Mouse (Mus musculus) adrenal gland, adult 2 months (tissue): ENCODE measurements at regions not wholly inside any gene's neighbourhood (a gene's known extent, or its start where the extent isn't known, plus 50 kb on each side); places are given as distances from the start of the nearest gene placed in this dataset.

Experiments
- DNase-seq: peaks from one replicate; pipeline ENCODE4 v3.0.0; 2021

DNA sequence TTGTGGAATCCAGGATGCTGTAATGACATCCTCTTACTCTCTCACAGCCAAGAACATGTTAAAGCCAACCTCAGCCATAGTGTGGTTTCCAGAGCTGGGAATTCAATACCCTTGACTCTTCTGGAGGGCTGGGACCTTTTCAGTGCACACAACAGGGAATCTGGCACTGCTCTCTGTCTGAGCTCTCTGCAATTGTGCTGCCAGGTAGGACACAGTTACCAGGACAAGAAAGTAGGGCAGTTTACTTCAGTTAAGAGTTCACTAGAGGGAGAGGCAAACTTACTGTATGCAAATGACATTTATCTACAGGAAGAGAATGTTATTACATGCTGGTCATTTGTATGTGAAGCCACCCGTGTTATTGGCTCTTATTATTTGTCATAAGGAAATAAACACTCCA is 197.6 kb downstream of the Arl4a start:
- DNase-seq, result no peak

DNA sequence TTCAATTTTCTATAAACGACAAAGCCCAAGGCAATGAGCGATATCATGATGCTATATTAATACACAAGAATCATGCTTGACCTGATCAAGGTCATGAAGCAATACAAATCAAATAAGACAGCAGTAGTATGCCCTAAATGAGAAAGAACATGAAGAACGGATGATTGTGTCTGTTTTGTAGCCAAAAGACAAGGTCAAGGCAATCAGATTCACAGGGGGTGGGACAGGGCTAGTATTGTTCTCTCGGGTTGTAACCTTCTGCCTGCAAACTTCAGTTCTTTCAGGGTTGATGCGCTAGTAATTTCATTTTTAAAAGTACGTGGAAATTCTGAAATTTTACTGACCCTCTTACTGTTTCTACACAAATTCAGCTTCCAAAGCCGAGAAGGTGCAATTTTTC is 206.7 kb downstream of the Arl4a start:
- no peak for DNase-seq

DNA sequence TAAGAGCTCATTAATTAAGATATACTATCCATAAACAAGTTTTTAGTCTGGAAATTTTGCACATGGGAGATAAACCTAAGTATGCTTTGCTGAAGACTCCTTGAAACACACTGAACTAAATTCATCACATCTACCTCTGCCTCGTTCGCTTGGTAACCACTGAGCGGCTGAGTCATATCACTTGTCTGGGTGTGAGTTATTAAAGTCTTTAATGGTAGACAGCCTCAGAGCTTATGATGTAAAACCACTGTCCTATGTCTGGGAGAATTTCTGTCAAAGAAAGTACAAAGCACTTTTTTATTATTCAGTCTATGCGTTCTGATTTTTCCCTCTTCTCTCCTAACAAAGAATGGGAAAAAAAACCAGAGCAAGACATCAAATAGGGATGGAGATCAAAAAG is 207.3 kb downstream of the Arl4a start:
- DNase-seq, result no peak

DNA sequence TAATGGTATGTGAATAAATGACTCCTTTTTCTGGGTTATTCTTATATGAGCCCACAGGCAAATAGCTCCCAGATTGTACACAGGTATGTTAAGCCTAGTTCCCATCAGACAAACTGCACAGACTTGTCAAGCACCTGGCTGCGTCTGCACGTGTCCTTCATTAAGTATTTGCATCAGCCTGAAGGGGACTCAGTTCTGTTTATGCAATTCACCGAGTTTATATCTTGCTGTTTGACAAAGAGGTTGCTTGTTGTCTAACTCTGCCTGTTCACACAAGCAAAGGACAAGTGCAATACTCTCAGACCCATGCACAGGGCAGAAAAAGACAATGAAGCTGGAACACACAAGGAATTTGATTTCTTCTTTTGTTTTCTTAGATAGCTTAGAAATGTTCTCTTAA is 215.2 kb downstream of the Arl4a start:
- DNase-seq, result no peak

DNA sequence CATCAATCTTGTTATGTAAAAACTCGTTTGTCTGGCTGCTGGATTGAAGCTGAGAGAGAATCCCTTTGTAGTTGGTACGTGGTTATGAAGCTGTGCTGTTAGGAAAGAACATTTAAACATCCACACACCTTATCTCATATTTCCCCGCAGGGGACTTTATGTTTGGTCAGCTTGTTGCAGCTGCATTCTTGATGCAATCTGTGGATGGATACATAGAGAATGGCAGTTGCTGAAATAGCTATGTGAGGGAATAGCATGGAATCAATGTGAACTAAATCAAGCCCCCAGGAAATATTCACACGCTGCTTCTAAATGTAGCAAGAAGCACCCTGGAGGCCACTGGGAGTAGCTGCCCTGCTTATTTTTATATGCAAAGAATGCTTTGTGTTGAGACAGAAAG is 236.3 kb downstream of the Arl4a start:
- DNase-seq, result no peak

DNA sequence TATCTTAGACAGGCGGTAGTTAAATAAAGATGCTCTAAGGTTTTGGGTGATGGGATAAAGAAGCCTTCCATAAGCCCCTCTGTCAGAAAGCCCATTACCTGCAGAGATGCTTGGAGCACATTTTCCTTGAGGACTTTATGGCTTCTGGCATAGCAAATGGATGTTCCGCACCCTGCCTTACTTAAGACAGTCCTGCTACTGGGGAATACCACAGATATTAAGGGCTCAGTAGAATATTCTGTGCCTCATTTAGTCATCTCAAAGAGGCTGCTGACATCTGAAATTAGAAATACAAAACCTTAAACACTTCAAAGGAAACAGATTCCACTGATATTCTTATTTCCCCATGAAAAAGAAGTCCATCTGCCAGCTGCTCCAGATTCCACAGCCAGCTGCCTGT is 240.0 kb downstream of the Arl4a start:
- DNase-seq, result no peak

DNA sequence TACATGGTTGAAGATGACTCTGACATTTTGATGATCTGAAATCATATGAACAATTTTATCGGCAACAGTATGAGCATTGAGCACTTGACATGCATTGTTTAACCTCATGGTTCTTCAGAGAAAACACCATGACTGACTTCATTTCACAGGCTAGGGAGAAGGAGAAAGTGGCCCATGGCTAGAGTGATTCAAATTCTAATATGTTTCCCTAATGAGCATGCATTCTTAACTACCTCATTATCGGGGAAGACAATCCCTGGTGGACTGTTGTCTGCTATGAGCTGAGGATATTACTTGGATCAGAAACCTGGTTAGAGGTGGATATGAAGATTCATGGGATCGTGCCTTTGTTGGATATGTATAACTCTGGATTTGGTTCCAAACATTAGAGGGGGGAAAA is 240.9 kb downstream of the Arl4a start:
- DNase-seq, result no peak

DNA sequence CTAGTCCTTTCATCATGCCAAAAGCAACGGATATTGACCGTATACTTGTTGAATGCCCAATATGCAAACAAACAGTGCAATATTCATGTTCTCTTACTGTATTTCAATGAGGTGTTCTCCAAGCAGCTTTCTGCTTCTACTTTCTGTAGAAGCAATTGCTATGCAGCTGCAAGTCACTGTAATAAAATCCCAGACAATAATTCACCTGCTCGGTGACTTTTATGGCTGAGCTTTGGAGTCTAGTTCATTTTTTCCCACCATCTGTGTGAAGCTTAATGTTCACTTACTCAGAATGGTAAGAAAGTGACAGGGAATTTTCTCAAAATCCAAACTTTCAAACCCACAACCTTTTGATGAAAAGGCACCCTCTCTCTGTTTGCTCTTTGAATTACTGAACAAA is 252.8 kb downstream of the Arl4a start:
- DNase-seq, result no peak

DNA sequence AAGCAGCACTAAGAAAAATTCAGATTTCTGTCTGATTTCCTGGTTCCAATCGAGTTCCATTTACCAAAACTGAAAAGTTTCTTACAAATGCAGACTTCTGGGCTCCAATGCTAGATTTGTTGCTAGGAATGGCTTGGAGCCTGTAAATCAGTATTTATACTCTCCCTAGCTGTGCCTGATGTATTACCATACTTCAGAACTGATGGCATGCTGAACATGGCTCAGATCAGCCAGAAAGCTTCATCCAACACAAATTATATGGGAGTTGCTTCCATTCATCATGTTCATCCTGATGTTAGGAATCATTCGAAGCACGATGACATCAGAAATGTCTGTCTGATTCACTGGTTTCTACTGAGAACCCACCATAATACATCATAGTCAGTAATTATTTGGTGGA is 253.3 kb downstream of the Arl4a start:
- no peak for DNase-seq

DNA sequence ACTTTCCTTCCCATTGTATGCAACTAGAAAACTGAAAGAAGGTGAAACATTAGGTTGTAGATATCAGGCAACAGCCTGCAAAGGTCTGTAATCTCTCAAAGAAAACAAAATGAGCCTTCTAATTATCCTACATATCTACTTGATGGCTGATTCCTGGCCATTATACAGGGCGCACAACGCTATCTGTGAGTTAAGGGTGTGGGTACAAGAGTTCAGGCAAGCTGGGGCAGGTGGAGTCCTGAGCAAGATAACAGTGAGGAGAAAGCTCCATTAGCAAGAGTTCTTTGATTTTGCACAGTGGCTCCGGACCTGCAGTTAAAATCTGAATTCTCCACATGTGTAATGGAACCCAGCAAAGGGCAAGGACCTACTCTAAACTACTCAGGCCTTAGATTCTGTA is 261.7 kb downstream of the Arl4a start:
- DNase-seq, result no peak

DNA sequence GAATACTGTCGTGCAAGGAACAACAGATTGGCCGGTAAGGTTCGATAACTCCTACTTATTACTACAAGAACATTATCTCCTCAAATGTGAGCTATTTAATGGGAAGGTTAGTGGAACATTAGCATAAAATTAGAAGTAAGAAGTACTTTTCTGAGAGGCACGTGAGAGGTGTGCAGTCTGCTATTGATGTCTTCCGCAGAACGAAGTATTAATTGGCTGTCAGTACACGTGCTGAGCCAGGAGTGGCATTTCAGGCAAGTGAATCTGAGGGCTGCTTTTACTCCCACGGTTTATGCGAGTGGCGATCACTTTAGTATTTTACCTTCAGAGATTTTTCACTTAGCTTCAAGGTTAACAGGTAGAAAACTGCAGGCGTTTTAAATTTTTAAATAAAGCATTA is 270.8 kb downstream of the Arl4a start:
- no peak for DNase-seq

DNA sequence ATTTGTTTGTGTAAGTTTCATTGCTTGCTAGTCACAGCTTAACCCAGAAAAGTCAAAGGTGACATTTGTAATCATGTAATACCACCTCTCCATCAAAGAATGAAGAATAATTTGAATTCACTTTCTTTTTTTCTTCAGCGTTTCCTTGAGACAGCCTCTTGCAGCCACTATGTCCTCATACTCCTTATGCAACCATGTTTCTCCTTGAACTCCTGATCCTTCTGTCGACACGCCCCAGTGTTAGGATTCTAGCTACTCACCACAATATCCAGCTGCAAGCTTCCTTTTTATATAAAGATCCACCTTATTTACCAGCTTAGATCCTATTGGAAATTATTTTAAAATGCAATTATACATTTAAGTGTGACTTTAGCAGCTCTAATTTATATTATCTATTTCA is 274.3 kb downstream of the Arl4a start:
- peak; percentile 25 for DNase-seq

DNA sequence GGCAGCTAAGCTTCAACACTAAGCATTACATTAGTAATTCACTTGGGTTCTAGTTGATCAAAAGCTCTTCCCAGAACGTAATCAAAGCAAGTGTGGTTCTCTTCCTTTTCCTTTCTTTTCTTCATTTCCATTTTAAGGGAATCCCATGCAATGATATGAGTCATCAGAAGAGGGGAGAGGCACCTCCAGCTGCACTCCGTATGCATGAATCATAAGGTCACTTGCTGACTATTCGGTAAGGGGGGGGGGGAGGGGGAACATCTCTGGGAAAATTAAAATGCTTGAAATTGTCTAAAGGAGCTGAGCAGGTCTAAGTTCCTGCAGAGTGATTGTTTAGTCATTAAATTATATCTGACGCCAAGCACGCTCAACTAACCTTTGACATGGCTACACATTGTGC is 275.9 kb downstream of the Arl4a start:
- DNase-seq, result no peak

DNA sequence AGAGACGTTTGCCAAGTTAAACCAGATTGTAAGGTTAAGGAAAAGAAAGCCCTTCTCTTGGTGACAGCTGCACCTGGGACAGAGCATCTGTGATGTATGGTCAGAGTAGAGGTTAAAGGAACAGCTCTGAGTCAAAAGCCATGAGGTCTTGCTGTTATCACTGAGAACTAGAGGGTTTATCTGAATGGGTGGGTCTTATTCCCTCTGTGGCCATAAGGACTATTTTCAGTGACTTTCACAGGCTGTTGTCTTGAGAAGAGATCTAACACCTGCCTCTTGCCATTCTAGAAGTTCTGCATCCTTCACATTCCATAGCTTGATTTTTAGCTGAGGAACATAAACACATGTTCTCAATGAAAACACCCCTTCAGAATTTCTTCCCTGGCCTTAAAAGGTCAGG is 276.5 kb downstream of the Arl4a start:
- DNase-seq, result peak; percentile 13

DNA sequence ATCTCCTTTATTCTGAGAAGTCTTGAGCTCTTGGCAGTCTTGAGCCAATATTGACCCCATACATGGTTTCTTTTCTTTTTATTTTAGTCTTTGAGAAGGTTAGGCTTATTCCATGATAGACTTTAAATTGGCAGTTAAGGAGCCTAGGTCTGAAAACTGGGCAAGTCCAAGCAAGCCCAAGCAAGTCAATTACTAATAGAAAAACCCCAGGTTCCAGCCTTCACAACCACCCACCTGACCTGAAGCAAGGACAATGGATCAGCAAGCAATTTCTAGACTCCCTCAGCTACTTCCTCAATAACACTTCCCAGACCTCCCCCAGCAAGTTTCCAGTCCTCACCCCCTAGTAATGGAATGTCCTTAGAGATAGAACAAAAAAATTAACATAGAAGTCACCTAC is 279.9 kb downstream of the Arl4a start:
- no peak for DNase-seq

DNA sequence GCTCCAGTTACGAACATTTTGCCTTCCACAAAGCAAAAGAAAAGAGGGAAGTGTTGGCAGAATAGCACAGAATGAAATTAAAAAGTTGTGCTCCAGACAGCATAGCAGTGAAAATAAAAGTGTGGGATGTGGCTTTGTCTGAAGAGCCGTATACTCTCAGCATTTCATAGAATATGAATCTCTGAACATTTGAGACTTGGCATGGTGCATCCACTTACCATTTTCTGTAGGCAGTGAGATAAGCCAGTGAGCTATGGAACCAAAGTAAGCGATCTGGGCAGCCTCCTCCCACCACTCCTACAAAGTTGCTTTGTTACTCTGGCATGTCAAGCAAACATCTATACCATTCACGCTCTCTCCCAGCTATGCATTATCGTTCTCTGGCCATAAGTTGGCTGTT is 286.0 kb downstream of the Arl4a start:
- DNase-seq, result no peak

DNA sequence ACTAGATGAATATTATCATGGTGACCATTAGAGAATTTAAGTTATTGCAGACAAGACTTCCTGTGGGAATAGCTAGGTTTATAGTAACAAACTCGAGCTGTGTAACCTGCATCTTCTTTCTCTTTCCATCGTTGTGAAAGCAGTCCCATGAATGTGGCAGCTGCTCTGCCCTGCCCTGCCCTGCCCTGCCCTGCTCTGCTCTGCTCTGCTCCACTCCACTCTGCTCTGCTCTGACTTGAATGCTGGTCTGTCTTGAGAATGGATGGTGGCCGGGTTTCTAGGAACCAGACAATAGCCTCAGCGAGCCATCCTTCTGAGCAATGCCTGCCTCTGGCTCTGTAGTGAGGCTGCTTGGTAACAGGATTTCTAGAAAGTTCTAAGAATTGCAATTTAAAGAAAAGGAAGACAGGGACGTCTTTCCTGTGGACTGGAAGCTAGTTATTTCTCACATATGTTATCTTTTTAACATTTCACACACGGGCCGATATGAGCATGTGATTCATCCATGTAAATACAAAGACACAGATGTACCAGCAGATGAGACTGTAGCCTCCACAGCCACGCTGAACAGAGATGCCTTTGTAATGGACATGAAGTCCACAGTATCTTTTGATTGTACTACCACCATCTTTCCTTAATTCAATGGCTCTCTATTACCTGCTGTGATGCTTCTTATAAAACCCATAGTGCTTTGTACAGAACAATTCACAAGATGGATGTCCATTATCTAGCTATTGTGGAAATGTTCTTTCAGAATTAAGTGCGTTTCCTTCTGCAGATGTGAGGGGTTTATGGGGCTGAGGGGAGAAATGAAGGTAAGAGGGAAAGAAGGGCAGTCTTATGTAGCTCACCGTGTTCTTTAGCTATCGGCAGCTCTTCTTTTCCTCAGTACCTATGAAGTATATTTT is 295.4 kb downstream of the Arl4a start:
- no peak for DNase-seq

DNA sequence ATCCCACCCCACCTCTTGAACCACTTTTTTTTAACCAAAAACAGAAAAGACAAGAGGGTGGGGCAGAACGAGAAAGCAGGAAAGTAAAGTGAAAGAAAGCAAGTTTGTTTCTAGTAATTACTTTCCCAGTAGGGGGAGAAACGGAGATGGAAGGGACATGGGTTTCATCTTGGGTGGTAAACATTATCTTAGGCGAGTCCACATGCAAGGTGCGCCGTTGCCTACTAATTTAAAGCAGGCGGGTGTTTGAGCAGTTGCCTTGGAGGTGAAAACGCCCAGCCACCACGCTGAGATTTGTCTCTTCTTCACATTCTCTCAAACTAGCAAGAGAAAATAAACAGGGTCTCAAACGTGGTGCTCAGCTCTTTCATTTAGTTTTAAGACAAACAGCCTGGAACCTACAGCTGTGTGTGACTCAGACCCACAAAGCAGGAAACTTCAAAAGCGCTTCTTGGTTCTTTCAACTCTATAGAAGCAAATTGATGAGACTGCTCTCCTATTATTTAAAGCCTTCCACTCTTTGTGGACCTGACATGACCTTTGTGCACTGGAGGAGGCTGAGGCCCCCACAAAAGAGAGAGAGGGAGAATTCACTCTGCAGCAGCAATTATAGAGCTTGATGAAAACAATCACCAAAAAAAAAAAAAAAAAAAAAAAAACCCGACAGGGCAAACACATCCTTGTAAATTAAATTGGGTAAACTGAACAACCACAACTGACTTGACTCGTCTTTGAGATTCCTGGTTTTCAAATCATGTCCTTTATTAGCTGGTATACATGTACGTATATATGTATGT is 296.6 kb downstream of the Arl4a start:
- DNase-seq, result no peak

DNA sequence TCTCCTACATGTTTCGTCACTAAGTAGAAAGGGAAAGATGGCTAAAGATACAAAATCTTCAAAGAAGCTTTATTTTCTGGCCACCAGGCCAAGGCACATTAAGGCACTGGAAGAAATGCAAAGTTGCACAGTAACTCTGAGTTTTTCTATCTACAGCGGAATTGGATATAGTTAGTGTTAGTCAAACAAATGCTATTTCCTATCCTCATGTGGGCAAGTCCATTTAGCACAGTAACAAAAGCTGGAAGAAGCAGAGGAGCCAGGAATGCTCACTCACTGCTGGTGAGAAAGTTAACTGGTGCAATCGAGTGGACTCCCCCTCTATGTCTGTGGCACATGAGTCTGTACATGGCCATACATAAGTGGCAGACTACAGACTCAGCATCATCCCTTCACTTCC is 300.9 kb downstream of the Arl4a start:
- no peak for DNase-seq

DNA sequence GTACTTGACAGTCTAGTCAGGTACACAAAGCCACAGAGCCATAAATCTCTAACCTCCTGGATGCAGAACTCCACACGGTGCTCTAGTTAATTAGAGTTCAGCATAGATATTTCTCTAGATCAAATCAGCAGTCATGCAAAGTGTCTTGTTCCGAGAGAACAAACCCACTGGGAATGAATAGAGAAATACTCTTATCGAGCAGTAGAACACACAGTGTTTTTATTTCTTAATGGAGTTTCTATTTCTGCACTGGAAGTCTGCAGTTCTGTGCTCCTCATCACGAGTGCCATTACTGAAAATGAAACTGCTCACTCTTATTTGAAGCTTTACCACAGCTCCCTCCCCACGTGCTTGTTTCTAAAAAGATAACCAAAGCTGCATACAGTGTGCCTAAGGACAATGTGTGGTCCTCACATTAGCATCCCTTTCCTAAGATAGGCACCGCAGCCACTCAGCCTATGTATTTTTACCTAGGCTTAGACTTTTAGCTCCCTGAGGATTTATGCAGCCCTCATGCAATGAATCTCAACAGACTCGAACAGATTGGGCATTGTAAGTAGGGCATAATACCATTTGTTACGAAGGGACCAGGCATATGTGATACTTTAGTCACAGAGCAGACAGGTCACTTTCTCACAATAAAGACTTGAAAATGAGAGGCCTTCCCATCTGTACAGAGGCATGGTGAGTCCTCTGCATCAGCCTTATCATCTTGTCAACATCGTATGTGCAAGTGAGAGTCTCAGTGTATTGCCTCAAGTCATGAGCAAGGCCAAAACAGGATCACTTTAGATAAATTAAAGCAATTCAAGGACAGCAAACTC is 301.5 kb downstream of the Arl4a start:
- DNase-seq, result no peak

DNA sequence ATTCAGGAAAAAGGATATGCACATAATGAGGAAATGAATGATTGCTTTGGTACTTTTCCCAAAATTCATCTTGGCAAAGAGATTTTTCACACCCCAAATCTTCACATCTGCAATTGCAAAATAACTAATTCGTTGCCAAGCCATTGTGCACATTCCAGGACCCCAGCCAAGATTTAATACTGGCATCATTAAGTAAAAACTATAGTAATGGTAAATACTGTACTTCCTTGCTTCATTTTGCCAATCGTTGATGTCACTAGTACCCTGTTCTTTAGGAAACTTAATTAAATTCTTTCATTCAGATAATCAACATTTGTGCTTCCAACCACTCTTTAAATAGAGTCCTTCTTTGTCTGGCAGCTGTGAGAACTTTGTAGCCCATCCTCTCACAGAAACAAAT is 303.6 kb downstream of the Arl4a start:
- no peak for DNase-seq

DNA sequence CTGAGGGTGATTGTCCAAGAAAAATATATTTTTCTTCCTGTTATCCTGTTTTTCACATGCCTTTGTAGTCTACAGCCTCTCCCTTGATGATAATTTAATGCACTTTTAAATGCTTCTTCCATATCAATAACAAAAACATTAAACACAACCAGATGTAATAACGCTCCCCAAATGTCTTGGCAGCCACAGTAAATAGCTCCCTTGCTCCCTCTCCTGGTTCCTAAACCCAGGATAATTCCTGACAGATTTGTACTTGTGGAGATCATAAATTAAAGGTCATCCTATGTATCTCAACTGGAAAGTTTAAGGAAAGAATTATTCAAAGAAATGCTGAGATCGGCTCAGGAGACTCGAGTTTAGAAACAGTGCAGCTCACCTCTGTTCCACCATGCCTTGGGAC is 306.6 kb downstream of the Arl4a start:
- no peak for DNase-seq

DNA sequence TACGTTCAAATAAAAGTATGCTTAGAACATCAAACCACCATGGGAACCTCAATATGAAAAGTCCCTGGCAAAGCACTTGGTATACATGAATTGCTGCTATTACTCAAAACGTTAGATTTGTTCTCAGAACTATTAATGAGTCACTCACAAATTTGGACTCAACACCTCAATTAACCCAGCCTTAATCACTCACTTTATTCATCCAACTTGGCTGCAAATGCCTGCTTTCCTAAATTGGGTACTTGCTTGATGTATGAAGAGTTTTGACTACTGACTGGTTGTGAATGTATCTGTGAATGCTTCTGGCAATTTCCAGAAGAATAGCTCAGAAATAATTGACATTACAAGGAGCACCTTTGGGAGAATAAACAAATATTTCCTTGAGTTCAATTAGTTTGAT is 308.6 kb downstream of the Arl4a start:
- no peak for DNase-seq
